Comparison of ENCODE assay signal across 8 mouse cellular contexts in genomic region chr7:35754886-35755168, GRCm38 (mm10). TPM values are rescaled to one million over a fixed set of nuclear protein-coding genes. Genes with fewer than 3 reads are reported as not detected.
DNase-seq lines count a peak whose midpoint lies in the region; ATAC-seq and TF ChIP-seq lines count a peak whose summit lies in the region.

No protein-coding gene starts in this region.

- 0 out of 2 replicates have a peak, but pooled peaks cover 2% of the 10 kb centered on the region for H3K9me3 ChIP-seq in heart, embryonic 14.5 days (ENCODE audit: control insufficient read depth, low read length)
- no peaks in the 10 kb centered on the region for H3K9me3 ChIP-seq in hindbrain, embryonic 10.5 days
- H3K9me3 ChIP-seq in midbrain, embryonic 10.5 days (replicated peaks), result no peaks in the 10 kb centered on the region

- DNase-seq in heart, postnatal 25 days (ENCODE audit: low spot score), result no peak
- DNase-seq in hindbrain, embryonic 10.5 days (ENCODE audit: low spot score), result no peak
- DNase-seq in midbrain, embryonic 10.5 days (ENCODE audit: low spot score), result no peak
- DNase-seq in ovary, adult 18-20 months (ENCODE audit: low spot score), result no peak
- no peak for DNase-seq in urinary bladder, adult 2 months (ENCODE audit: low spot score)
- no peak for DNase-seq in cerebellum, postnatal 36 days

- peak overlapping the region in 1 of 2 experiments; percentile 33; a peak in 1 of 4 replicates for H3K27ac ChIP-seq in heart, embryonic 14.5 days (replicated peaks in 1 of 2; ENCODE audit: control insufficient read depth in 1 of 2, insufficient read depth in 1 of 2, low read depth in 2 of 2, low read length in 2 of 2)
- peak overlapping the region; percentile 74 for H3K27ac ChIP-seq in bone marrow, adult 2 months (ENCODE audit: control insufficient read depth, insufficient read depth, low read depth, low read length, poor library complexity)
- H3K27ac ChIP-seq in hindbrain, embryonic 10.5 days, result peak overlapping the region; percentile 88
- H3K27ac ChIP-seq in midbrain, embryonic 10.5 days (replicated peaks), result peak overlapping the region; percentile 89

- TF ChIP-seq CTCF in bone marrow, adult 2 months (IDR thresholded peaks at IDR 0.05; ENCODE audit: control insufficient read depth, insufficient read depth, low read length), result no peak

- peak overlapping the region; percentile 82 for H3K9ac ChIP-seq in heart, embryonic 14.5 days (ENCODE audit: low read length)

- intact Hi-C loops in heart, postnatal 25 days (cut with DNase I), result loop anchor here (10.0 kb wide), 1 partner anchor 200 kb away; the partner anchor contains the start of gene Nudt19

- TF ChIP-seq POLR2A in bone marrow, adult 2 months (IDR thresholded peaks at IDR 0.05; ENCODE audit: borderline replicate concordance, control insufficient read depth, low read depth, low read length), result no peak

- H3K4me3 ChIP-seq in heart, embryonic 14.5 days (ENCODE audit: control insufficient read depth in 1 of 2, insufficient read depth in 1 of 2, low read depth in 1 of 2, low read length in 2 of 2), result peak overlapping the region; percentile 88 to 91
- H3K4me3 ChIP-seq in bone marrow, adult 2 months (replicated peaks; ENCODE audit: control insufficient read depth, low read depth, low read length), result no peak overlapping the region
- H3K4me3 ChIP-seq in hindbrain, embryonic 10.5 days, result peak overlapping the region; percentile 87
- H3K4me3 ChIP-seq in midbrain, embryonic 10.5 days, result peak overlapping the region; percentile 89

- no peaks in the 10 kb centered on the region for H3K27me3 ChIP-seq in heart, embryonic 14.5 days (ENCODE audit: control insufficient read depth, insufficient read depth, low read length)
- H3K27me3 ChIP-seq in hindbrain, embryonic 10.5 days (ENCODE audit: insufficient read depth, poor library complexity, severe bottlenecking), result no peaks in the 10 kb centered on the region
- no peaks in the 10 kb centered on the region for H3K27me3 ChIP-seq in midbrain, embryonic 10.5 days (ENCODE audit: low read depth, poor library complexity, severe bottlenecking)

- WGBS in heart, embryonic 14.5 days, result 65% methylated on average over 4 of the region's 4 CpGs
- WGBS in bone marrow, adult 2 months, result 64% methylated on average over 4 of the region's 4 CpGs
- 76% methylated on average over 4 of the region's 4 CpGs for WGBS in hindbrain, embryonic 10.5 days
- 72% methylated on average over 4 of the region's 4 CpGs for WGBS in midbrain, embryonic 10.5 days

- ATAC-seq in heart, embryonic 14.5 days (ENCODE audit: insufficient number of reproducible peaks, insufficient read depth, low FRiP score, low read depth), result no peak

- H3K4me1 ChIP-seq in heart, embryonic 14.5 days (ENCODE audit: control insufficient read depth in 2 of 2, insufficient read depth in 2 of 2, low read length in 2 of 2), result peaks cover 5 to 10% of the 10 kb centered on the region in 2 experiments; a peak in 3 of 4 replicates
- H3K4me1 ChIP-seq in bone marrow, adult 2 months (ENCODE audit: control insufficient read depth, insufficient read depth, low read length), result no peaks in the 10 kb centered on the region; the same call in 1 of the 2 replicates
- H3K4me1 ChIP-seq in hindbrain, embryonic 10.5 days (replicated peaks), result peaks cover 20% of the 10 kb centered on the region
- peaks cover 29% of the 10 kb centered on the region for H3K4me1 ChIP-seq in midbrain, embryonic 10.5 days

- peaks cover 6% of the 10 kb centered on the region; the same call in 1 of the 2 replicates for H3K36me3 ChIP-seq in heart, embryonic 14.5 days (ENCODE audit: control insufficient read depth, insufficient read depth, low read length)
- peaks cover 22% of the 10 kb centered on the region for H3K36me3 ChIP-seq in hindbrain, embryonic 10.5 days
- H3K36me3 ChIP-seq in midbrain, embryonic 10.5 days, result peaks cover 23% of the 10 kb centered on the region

- H3K4me2 ChIP-seq in heart, embryonic 14.5 days (ENCODE audit: low read length), result peak overlapping the region; percentile 100

RNA-seq across cellular contexts. Expression of gene Dpy19l3, which starts 0.6 kb away (rescaled TPM):
- polyA plus RNA-seq in heart, embryonic 14.5 days (2014; fragmentation: Nextera tagmentation; extraction: Ambion mirVana), result 15.6 and 18.7 TPM in 2 replicates
- 1 to 10 TPM; 2.1 to 4.6 TPM for total RNA-seq in heart, postnatal 25 days (2021)
- 1.8 and 3.1 TPM in 2 replicates for polyA plus RNA-seq in bone marrow, adult 2 months (2011; ENCODE audit: insufficient read depth, insufficient read length, low replicate concordance, missing spikeins)
- polyA plus RNA-seq in hindbrain, embryonic 10.5 days (2016; fragmentation: Nextera tagmentation; extraction: Ambion mirVana), result 25.9 and 27.9 TPM in 2 replicates
- polyA plus RNA-seq in midbrain, embryonic 10.5 days (2016; fragmentation: Nextera tagmentation; extraction: Ambion mirVana), result 34.3 and 34.7 TPM in 2 replicates
- polyA plus RNA-seq in urinary bladder, adult 2 months (2012; rRNA removed), result 7.2 and 9.5 TPM in 2 replicates

RNA-seq across cellular contexts. Expression of gene Zfp507, which starts 48.0 kb away (rescaled TPM):
- polyA plus RNA-seq in heart, embryonic 14.5 days (2014; fragmentation: Nextera tagmentation; extraction: Ambion mirVana), result 9.7 and 14.4 TPM in 2 replicates
- 10 to 100 TPM; 11.3 to 12.3 TPM for total RNA-seq in heart, postnatal 25 days (2021)
- 4.9 and 12.2 TPM in 2 replicates for polyA plus RNA-seq in bone marrow, adult 2 months (2011; ENCODE audit: insufficient read depth, insufficient read length, low replicate concordance, missing spikeins)
- 15.4 and 19.9 TPM in 2 replicates for polyA plus RNA-seq in hindbrain, embryonic 10.5 days (2016; fragmentation: Nextera tagmentation; extraction: Ambion mirVana)
- polyA plus RNA-seq in midbrain, embryonic 10.5 days (2016; fragmentation: Nextera tagmentation; extraction: Ambion mirVana), result 16.8 and 18.5 TPM in 2 replicates
- polyA plus RNA-seq in urinary bladder, adult 2 months (2012; rRNA removed), result 11.5 and 12.0 TPM in 2 replicates
